Mouse (Mus musculus) spleen, postnatal 4 days (tissue): ENCODE measurements at regions not wholly inside any gene's neighbourhood (a gene's known extent, or its start where the extent isn't known, plus 50 kb on each side); places are given as distances from the start of the nearest gene placed in this dataset.
A peak's percentile ranks its signal among the peaks of the same experiment; 100 is the strongest.

Experiments
- DNase-seq, 2 experiments: peaks; one replicate each; pipeline ENCODE4 v3.0.0; 2022; ENCODE audit warnings: low spot score in 2 of 2

DNA sequence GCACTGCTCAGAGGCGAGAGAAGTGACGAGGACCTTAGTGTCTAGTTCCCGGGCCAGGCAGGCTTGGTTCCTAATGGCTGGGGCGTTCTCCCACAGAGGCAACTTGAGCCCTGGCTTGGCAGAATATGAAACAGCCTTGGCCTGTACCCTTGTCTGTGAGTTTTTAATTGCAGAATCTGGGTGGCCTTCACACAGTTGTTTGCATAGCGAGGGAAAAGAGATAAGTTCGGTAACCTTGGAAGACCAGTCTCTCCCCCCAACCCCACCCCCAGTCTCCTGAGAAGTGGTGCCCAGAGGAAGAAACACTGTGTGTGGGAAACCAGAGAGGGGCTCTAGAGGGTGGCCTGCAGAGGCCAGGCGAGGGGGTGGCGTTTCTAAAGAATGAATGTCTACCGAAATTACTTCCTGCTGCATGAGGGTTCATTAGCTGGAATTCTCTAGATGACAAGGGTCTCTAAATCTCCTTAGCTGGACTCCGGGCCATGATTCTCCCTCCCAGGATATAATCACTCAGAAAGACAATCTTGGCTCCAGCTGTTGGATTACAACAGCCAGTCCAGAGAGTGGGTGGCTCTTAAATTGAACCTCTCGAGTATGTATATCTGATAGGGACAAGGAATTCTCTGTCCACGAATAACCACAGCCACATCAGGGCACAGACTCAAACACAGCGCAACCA lies 142.8 kb downstream of the Gm10260 start:
- DNase-seq, result no peak

DNA sequence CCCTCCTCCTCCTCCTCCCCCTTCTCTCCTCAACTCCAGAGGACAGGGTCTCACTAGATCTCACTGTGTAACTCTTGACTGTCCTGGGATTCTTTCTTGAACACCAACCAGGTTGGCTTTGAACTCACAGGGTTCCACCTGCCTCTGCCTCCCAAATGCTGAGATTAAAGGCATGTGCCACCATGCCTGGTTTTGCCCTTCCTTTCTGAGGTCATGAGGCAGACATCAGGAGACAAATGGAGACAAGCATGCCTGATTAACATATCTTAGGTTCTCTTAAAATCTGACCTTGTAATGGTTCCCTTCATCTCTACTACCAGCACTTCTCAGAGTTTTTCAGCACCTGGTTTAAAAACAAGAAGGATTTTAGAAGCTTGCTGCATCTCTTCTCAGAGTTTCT lies 143.5 kb downstream of the Gm10260 start:
- DNase-seq, result no peak

DNA sequence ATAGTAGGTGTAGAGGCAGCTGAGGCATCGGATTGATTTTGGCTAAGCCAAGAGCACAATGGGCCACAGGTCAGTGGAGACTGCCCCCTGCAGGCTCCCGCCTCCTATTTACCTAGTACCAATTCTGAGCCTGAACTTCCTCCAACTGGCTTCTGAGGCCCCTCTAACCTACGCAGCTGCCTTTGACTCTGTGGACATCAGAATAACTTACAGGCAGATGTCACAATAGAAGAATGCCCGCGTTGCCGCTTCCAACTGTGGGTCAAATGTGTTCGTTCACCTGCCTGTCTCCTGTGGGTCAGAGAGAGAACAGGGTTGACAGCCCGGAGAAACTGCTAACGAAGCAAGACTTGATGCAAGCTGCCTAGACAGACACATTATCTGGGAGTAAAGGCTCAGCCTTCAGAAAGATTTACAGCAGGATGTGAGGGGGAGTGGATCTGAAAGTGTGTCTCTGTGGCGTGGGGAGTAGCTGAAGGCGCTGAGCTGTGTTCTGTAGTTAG lies 153.2 kb downstream of the Gm10260 start:
- DNase-seq, result peak in 1 of 2 experiments; percentile 23

DNA sequence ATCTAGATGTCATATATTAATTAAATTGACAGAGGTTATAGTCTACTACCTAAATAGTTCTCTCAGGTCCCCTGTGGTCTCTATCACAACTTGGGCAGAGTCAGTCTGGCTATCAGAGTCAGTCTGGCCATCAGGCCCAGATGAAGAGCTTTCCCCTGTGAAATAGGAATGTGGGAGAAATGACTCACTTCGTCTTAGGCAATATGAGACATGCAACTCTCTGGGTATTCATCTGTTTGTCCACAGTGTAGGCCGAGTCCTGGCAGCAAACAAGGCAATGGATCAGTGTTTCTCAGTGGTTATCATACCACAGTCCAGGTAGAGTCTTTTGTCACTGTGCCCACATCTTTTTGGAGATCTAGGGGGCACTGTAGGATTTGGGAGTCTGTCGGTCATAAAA lies 156.0 kb downstream of the Gm10260 start:
- no peak for DNase-seq

DNA sequence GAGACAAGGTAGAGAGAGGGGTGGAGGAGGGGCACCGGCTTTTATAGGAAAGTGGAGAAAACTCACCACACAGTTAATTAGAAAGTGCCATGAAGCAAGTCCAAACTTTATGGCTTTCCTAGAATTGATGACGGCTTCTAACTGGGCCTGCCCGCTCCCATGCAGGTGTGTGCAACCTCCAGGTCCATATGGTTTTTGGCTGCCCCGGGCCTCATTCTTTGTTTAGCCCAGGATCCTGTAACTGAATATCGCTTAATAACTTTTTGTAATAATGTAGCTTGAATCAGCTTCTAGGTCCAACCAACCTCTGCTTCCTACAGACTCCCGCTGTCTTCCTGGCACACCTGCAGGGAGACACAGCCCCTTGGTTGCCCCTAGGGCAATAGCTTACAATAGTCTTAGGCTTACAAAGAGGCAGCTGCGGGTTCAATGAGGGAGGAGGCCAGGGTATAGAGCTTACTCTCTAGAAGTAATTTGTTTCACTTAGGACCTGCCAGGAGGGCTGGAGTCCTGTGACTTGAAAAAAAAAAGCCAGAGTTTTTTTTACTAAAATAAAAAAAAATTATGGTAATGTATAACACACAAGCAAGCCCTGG lies 159.2 kb downstream of the Gm10260 start:
- no peak for DNase-seq

DNA sequence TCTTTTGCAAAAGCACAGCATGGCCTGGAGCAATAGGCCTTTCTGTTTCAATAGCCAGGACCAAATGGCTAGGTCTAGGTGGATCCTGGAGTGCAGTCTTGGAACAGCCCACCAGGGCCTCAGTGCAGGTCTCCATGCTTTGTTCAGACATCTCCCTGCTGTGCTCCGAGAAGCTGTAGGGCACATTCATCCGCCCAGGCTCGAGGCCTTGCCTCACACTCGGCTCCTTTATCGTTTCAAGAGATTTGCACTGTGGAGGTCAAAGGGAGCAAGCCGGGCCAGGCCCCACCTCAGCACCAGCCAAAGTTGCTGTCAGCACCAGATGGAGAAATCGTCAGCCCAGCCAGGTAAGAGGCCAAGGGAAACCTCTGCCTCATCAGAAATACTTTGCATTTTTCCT lies 160.3 kb downstream of the Gm10260 start:
- no peak for DNase-seq

DNA sequence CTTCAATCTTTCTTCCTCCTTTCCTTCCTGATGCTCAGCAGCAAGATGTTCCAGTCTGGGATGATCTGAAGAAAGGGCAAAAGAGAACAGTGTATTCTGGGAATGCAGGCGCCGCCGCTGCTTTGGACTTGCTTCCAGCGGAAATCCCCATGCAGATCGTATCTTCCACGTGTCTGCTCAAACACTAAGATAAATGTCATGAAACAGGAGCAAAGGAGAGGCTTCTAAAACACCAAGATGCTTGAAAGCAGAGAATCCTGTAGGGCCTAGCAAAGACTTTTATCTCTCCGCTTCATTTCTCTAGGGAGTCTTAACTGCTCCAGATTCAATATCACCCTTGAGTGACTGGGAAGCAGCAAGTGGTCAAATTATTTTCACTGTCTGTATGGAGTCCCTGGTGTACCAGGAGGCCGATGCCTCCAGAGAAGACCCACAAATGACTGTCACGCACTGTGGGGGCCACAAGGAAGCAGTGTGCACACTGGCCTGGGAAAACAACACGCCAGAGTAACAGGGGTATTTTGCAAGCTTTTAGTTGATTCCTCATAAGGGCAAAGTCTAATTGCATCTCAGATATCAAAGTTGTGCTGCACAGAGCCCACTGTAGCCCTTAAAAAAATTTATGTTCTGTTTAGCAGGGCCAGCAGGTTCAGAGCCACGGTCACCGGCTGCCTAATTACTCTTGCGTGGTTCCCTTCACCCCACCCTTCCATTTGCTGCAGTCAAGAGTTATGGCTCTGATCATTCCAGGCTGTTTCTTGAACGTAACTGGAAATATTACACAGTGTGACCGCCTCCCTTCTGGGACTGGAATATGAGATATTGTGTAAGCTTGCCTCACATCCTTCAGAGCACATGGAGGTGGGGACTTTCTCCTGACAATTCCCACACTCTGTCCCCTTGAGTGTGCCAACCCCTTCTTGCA lies 161.7 kb downstream of the Gm10260 start:
- no peak for DNase-seq

DNA sequence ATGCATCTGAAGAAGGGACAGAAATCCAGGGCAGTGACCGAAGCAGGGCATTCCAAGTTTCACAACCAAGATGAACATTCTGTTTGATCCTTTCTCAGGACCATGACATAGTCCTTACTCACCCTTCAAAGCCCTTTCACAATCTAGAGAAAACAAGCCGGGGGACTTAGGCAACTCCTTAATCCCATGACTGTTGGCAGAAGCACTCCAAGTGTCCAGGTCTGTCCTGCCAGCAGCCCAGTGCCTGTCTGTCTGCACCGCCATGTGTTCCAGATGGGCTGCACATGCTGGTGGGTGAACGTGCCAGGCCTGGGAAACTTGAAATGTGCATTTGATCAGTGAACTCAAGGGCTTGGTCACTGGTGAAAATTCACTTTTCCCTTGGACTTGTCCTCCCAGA lies 165.6 kb downstream of the Gm10260 start:
- no peak for DNase-seq

DNA sequence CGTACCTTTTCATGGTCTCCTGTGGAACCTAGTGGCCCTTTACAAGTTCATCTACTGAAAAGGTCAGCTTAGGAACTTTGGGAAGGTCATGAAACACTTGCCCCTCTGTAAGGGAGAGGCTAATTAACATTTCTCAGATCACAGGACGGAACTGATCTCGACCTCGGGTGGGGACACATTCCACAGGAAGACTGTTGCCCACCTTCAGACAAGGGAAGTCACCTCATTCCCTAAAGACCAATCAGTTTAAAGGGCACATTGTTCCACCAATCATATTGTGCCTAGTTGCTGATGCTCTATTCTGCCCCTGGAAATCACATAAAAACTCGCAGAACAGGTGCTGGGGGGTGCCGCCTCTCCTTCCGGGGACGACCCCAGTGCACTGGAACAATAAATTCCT lies 170.8 kb downstream of the Gm10260 start:
- DNase-seq, result no peak

DNA sequence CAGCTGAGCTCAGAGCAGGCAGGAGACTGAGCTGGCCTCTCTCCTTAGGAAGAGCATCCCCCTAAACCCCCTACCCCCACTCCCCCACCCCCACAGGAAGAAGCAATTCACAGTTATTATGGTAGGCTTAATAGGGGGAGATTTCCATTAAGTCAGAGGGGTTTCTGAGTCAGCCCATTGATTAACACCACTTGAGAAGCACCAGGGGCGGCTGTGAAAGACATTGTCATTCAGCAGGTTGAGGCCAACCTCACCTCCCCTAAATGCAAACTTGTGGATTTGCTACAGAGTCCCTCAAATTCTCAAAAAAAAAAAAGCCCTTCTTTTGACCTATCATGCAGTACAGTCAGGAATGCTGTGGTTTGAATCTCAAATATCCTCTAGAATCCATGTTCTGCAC lies 172.3 kb downstream of the Gm10260 start:
- no peak for DNase-seq

DNA sequence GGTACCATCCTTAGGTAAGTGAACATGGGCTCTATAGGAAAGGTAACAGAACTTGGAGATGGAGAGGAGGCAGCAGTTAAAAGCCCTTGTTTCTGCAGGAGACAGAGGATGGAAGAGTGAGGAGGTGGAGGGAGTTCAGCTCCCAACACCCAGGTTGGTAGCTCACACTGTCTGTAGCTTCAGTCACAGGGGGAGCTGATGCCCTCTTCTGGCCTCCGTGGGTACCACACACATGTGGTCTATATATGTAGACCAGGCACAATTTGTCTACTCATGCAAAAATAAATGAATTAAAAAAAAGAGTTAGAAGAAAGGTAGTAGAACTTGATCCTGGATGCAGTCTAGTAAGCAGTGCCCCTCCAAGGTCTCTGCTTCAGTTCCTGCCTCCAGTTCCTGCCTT lies 173.3 kb downstream of the Gm10260 start:
- DNase-seq, result no peak

DNA sequence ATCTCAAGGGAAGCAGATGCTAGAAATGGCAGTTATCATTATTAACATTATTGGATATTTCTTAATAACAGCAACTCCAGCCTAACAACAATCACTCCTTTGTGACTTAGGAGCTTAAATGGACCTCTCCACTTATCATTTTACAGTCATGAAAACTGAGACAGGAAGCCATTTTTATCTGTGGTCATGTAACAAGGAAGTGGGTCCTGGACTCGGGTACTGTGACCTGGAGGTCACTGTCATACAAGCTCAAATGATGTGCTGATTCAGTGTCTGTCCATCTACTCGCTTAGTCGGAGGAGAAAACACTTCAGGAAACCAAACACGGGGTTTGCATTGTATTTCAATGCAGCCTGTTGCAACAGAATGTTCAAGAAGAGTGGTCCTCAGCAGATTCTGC lies 176.4 kb downstream of the Gm10260 start:
- DNase-seq, result no peak

DNA sequence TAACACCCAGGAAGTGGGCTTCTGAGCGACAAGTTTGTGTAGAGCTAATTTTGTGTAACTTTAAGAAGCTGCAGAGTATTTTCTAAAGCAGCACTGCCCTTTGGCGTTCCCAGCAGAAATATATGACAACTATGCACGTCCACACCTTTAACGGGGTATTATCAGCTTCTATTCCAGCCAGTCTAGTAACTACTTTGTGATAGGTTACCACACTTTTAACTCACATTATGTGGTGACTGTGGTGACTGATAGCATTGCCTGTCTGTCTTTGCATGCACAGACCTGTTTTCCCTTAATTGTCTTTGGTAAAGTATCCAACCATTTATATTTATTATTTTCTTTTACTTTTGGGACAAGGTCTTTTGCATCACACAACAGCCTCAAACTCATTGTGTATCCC lies 179.1 kb downstream of the Gm10260 start:
- DNase-seq, result no peak

DNA sequence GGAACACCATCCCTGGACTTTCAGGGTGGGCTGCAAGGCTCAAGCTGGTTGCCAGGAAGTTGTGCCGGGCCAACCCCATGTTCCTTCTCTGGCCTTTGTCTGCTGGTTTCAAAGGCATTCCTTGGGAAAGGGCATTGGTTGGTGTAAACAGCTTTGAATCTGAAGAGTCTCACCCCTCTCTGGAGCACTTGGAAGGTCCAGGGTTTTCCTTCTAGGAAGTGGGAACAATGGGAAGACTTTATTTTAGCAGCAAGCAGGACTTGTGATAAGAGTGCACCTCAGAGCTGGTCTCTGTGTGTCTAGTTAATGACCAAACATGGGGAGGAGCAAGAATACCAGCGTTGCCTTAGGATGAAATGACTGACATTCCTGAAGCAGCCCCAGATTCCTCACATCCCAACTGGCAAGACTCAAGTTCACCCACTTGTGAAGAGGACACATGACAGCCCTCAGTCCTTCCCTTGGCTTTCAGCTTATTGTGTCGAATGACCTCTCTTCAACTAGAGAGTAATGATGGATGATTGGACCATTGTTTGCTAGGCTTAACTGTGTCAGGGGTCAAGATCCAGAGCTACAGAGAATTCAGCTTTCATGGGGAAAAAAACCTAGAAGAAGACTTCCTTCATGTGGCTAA lies 180.1 kb downstream of the Gm10260 start:
- no peak for DNase-seq

DNA sequence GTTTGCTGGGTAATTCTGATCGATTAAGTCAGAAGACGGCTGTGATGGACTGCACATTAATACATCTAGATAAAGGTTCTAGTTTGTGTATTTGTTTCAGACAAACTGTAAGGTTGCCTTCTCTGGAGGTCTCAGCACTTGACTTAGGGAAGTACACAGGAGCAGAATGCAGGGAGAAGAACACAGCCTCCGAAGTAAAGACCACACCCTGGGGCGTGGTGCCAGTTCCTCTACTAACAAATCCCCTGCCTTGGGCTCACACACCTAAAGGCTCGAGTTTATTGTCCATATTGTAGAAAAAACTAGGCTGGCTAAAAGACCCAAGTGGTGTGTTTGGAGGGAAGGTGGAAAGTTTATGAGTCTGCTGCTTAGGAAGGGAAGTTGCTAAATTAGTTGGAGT lies 181.8 kb downstream of the Gm10260 start:
- no peak for DNase-seq

DNA sequence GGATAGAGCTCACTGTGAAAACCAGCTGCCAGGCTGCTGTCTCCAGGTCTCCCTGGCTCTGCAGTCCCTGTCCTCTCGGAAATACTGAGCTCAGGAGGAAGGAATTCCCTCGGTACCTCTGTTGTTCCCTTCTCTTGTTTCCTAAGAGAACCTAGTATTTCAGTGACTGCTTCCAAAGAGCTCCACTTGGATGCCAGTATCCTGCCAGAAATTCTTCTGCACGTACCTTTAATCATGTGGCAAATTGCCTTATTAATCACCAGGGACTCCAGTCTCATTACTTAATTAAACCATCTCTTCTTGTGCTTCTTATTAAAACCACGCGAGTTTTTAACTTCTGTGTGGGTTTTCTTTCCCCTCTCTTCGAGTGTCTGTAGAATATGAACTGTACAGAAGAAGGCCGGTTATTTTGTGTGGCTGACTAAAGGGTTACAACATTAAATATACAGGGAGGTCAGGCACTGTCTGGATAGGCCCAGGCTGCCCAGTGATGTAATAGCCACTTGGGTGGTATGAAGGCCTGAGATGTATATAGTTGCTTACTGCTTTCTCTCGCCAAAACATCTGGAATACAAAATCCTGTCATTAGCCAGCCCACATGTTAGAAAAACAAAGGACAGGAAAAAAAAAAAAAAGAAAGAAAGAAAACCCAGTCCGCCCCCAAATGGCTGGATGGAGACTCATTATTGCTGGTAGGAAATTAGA lies 183.2 kb downstream of the Gm10260 start:
- DNase-seq, result no peak

DNA sequence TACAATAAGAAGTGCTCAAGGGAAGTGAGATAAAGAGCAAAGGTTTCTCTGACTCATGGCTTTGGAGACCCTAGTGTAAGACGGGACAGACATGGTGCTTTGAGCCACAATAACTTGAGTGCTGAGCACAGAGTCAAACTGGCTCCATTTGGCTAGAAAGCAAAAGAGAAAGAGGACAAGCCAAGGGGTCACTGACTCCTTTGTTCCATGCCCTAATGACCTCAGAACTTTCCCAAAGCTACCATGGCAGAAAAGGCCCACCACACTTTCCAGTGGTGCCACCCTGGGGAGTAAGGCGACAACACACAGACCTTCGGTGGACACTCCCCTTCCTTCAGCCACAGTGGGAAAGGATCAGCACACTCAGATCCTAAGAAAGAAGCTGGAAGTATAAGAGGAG lies 186.8 kb downstream of the Gm10260 start:
- DNase-seq, result no peak

DNA sequence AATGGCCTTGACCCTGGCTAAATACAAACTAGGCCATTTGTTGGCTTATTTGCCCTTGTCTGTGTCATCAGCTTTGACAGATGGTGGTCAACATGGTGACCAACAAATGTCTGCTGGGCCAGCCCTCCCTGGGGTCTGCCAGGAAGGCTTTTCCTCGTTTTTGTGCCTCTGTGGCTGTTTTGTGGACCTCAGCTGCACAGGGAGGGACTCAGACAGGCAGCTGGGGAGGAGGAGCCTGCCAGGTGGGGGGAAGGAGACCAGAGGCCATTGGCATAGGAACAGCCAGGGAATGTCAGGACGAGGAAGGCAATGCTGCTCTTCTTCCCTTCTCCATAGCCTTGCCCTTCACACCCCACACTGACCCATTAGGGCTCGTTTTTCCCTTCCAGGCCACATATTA lies 188.1 kb downstream of the Gm10260 start:
- no peak for DNase-seq

DNA sequence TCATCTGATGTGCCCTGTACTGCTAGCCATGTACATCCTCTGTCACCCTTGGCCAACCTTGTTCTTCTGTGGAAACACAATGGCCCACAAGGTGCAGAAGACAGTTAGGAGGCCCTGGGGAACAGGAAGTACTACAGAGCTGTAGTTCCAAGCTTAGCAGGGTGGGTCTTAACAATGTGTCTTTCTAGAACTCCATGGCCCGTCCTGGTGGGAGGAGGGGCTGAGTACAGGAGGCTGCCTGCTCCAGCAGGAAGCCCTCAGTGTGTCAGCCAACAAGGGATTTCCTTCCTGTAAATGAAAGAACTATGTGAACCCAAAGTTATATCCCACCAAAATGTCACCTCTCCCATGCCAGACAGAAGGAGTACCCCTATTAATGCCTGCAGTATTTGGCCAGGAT lies 190.4 kb downstream of the Gm10260 start:
- no peak for DNase-seq

DNA sequence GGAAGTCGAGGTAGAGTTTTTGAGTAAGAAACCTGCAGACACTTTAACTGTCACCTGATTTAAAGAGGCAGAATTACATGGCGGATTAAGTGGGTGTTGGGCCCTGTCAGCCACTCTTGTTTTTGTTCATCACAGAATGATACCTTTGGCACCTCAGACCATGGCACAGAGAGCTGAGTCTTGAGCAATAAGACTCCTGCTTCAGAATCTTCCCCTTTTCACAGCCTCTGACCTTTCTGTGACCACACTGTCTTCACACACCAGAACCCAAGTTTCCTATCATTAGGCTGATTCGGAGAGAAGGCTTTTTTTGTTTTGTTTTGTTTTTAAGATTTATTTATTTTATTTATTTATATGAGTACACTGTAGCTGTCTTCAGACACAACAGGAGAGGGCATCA lies 192.8 kb downstream of the Gm10260 start:
- DNase-seq, result no peak

DNA sequence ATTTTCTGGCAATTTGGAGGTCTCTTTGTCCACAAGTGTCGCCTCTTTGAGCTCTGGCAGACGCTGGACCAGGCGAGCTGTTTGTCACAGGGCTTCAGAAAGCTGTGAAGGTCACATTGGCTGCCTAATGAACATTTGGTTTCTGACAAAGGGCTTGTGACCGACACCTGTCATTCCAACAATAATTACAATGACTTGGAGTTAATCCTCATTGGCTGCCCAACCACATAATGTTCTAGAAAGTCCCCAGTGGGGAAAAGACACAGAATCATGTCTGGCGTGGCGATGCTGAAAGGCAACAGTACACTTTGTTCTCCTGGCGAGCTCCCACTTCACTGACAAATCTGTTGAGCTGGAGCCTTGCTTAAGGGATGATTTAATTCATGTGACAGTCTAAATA lies 194.4 kb downstream of the Gm10260 start:
- DNase-seq, result no peak

DNA sequence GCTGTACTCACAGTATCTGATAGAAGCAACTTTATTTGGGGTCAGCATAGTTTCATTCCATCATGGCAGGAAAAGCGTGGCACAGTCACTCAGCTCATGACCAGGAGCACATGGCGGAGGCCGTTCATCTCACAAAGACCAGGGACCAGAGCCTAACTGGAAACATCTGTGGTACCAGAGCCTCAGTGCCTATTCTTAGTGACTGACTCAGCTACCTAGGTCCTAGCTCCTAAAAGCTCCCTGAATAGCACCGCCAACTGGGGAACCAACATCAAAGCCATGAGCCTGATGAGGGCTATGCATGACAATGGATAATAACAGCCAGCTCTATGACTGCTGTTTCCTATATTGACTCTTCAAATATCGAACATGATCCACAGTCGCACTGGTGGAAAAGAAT lies 198.2 kb downstream of the Gm10260 start:
- no peak for DNase-seq
